Mouse (Mus musculus) limb, embryonic 15.5 days (tissue): Measurements from ENCODE around the gene Xylb. TPM values are rescaled to one million over a fixed set of nuclear protein-coding genes. Genes with fewer than 3 reads are reported as not detected.

Source experiments
- ATAC-seq: fragments of 200-750 bp; cut with Nextera tagmentation; 2 replicates; pipeline ENCODE4 v1.8.0; 2017; ENCODE audit warnings: low read depth, moderate TSS enrichment; ENCODE audit not compliant: insufficient number of reproducible peaks, low FRiP score, low TSS enrichment
- H3K27ac ChIP-seq: fragments of 300-500 bp; sonication (generic); 2 replicates; pipeline ENCODE4 v1.5.1; 2015; ENCODE audit warnings: moderate library complexity, mild to moderate bottlenecking, inconsistent platforms
- H3K27me3 ChIP-seq: fragments of 300-500 bp; sonication (generic); 2 replicates; pipeline ENCODE4 v1.6.1; 2015; ENCODE audit warnings: inconsistent platforms
- H3K36me3 ChIP-seq: fragments of 300-500 bp; sonication (generic); 2 replicates; pipeline ENCODE4 v1.6.1; 2015; ENCODE audit warnings: inconsistent platforms
- H3K4me1 ChIP-seq: fragments of 300-500 bp; sonication (generic); 2 replicates; pipeline ENCODE4 v1.6.1; 2015; ENCODE audit warnings: inconsistent platforms
- H3K4me2 ChIP-seq: fragments of 300-500 bp; sonication (generic); 2 replicates; pipeline ENCODE4 v1.6.1; 2015; ENCODE audit warnings: mild to moderate bottlenecking, inconsistent platforms
- H3K4me3 ChIP-seq: fragments of 300-500 bp; sonication (generic); 2 replicates; pipeline ENCODE4 v1.5.1; 2015; ENCODE audit warnings: mild to moderate bottlenecking, inconsistent platforms
- H3K9ac ChIP-seq: fragments of 300-500 bp; sonication (generic); 2 replicates; pipeline ENCODE4 v1.6.1; 2015; ENCODE audit warnings: inconsistent platforms
- H3K9me3 ChIP-seq: fragments of 300-500 bp; sonication (generic); 2 replicates; pipeline ENCODE4 v1.6.1; 2016; ENCODE audit warnings: inconsistent platforms
- WGBS: fragments of 180-500 bp; shearing (Covaris S2); methylation state at CpG from one replicate; pipeline ENCODE4 v1.1.7; 2015; 5-methylcytosine and 5-hydroxymethylcytosine counted together
- polyA plus RNA-seq: library from polyadenylated mRNA; unstranded; fragments of >200 nt; fragmentation: Nextera tagmentation; extraction: Ambion mirVana; gene quantifications from 2 replicates; pipeline ENCODE4 v1.2.1, GENCODE M21; 2015

Xylb gene
- polyA plus RNA-seq, 1 experiment from 2014 or later: 4.2 TPM

- H3K27ac ChIP-seq: no peak overlapping the region
- no peak overlapping the region for H3K9ac ChIP-seq
- H3K4me3 ChIP-seq: no peak overlapping the region
- H3K4me1 ChIP-seq: no peaks in the 10 kb centered on the region
- 39% methylated on average over 4 of the region's 4 CpGs for WGBS
- no peak for ATAC-seq
- no peak overlapping the region for H3K4me2 ChIP-seq
- H3K36me3 ChIP-seq: no peaks in the 10 kb centered on the region
- H3K27me3 ChIP-seq: no peaks in the 10 kb centered on the region
- no peaks in the 10 kb centered on the region for H3K9me3 ChIP-seq
Measured at GRCm38 (mm10) chr9:119371251-119371650, 14.1 kb downstream of the Xylb start.

- H3K4me3 ChIP-seq: no peak overlapping the region
- 65% methylated on average over 3 of the region's 3 CpGs for WGBS
- H3K4me2 ChIP-seq: no peak overlapping the region
- peaks cover 11% of the 10 kb centered on the region; the same call in 1 of the 2 replicates for H3K36me3 ChIP-seq
- H3K4me1 ChIP-seq: no peaks in the 10 kb centered on the region
- H3K27me3 ChIP-seq: no peaks in the 10 kb centered on the region
- no peak overlapping the region for H3K9ac ChIP-seq
- H3K27ac ChIP-seq: no peak overlapping the region
- no peak for ATAC-seq
- H3K9me3 ChIP-seq: no peaks in the 10 kb centered on the region
Measured at GRCm38 (mm10) chr9:119375008-119375407, 17.8 kb downstream of the Xylb start.

- Histone ChIP-seq H3K4me3 (no peak overlapping the region), H3K36me3 (peaks cover 13% of the 10 kb centered on the region), H3K27me3 (no peaks in the 10 kb centered on the region), H3K27ac (no peak overlapping the region), H3K4me1 (no peaks in the 10 kb centered on the region), H3K9ac (no peak overlapping the region), H3K4me2 (no peak overlapping the region), H3K9me3 (no peaks in the 10 kb centered on the region)
- WGBS: 47% methylated on average over 6 of the region's 6 CpGs
- no peak for ATAC-seq
Measured at GRCm38 (mm10) chr9:119375556-119375955, 18.4 kb downstream of the Xylb start.

GRCm38 (mm10) chr9:119378231-119378630 is 21.1 kb downstream of the Xylb start:
- no peaks in the 10 kb centered on the region for H3K27me3 ChIP-seq
- WGBS: 87% methylated on average over 4 of the region's 4 CpGs

GRCm38 (mm10) chr9:119382603-119383002 is 25.4 kb downstream of the Xylb start:
- H3K9me3 ChIP-seq: no peaks in the 10 kb centered on the region
- H3K27me3 ChIP-seq: no peaks in the 10 kb centered on the region
- WGBS: 62% methylated on average over 6 of the region's 6 CpGs
- ATAC-seq: no peak
- H3K9ac ChIP-seq: no peak overlapping the region
- H3K4me3 ChIP-seq: no peak overlapping the region
- no peak overlapping the region for H3K4me2 ChIP-seq
- no peak overlapping the region for H3K27ac ChIP-seq
- peaks cover 24% of the 10 kb centered on the region for H3K36me3 ChIP-seq
- H3K4me1 ChIP-seq: no peaks in the 10 kb centered on the region

More at GRCm38 (mm10) chr9:119378231-119378630, 21.1 kb downstream of the Xylb start:
- no peak for ATAC-seq
- no peak overlapping the region for H3K27ac ChIP-seq
- H3K9me3 ChIP-seq: no peaks in the 10 kb centered on the region
- H3K9ac ChIP-seq: no peak overlapping the region
- no peak overlapping the region for H3K4me3 ChIP-seq
- no peaks in the 10 kb centered on the region for H3K4me1 ChIP-seq
- peaks cover 17% of the 10 kb centered on the region for H3K36me3 ChIP-seq
- H3K4me2 ChIP-seq: no peak overlapping the region

GRCm38 (mm10) chr9:119388956-119389355 is 31.8 kb downstream of the Xylb start:
- Histone ChIP-seq H3K9me3 (no peaks in the 10 kb centered on the region), H3K27ac (no peak overlapping the region), H3K9ac (no peak overlapping the region), H3K36me3 (peaks cover 9% of the 10 kb centered on the region; the same call in 1 of the 2 replicates), H3K27me3 (no peaks in the 10 kb centered on the region), H3K4me1 (no peaks in the 10 kb centered on the region), H3K4me2 (no peak overlapping the region), H3K4me3 (no peak overlapping the region)
- ATAC-seq: no peak
- WGBS: 49% methylated on average over 5 of the region's 5 CpGs

- H3K4me3 ChIP-seq: no peak overlapping the region
- no peaks in the 10 kb centered on the region for H3K27me3 ChIP-seq
- ATAC-seq: no peak
- no peak overlapping the region for H3K4me2 ChIP-seq
- peaks cover 9% of the 10 kb centered on the region; the same call in 1 of the 2 replicates for H3K36me3 ChIP-seq
- WGBS: 88% methylated on average over 2 of the region's 2 CpGs
- H3K9ac ChIP-seq: no peak overlapping the region
- H3K4me1 ChIP-seq: no peaks in the 10 kb centered on the region
- no peak overlapping the region for H3K27ac ChIP-seq
- H3K9me3 ChIP-seq: no peaks in the 10 kb centered on the region
Measured at GRCm38 (mm10) chr9:119390214-119390613, 33.0 kb downstream of the Xylb start.

- Histone ChIP-seq H3K4me2 (no peak overlapping the region), H3K9me3 (no peaks in the 10 kb centered on the region), H3K4me1 (no peaks in the 10 kb centered on the region), H3K9ac (no peak overlapping the region), H3K27me3 (no peaks in the 10 kb centered on the region), H3K27ac (no peak overlapping the region), H3K4me3 (no peak overlapping the region), H3K36me3 (0 out of 2 replicates have a peak, but pooled peaks cover 3% of the 10 kb centered on the region)
- 76% methylated on average over 1 of the region's 1 CpGs for WGBS
- no peak for ATAC-seq
Measured at GRCm38 (mm10) chr9:119394808-119395207, 37.6 kb downstream of the Xylb start.

GRCm38 (mm10) chr9:119401351-119401750 is 44.2 kb downstream of the Xylb start:
- Histone ChIP-seq H3K27me3 (no peaks in the 10 kb centered on the region), H3K4me3 (peak overlapping the region; percentile 88), H3K36me3 (no peaks in the 10 kb centered on the region), H3K9me3 (no peaks in the 10 kb centered on the region), H3K4me2 (peak overlapping the region; percentile 97), H3K4me1 (peaks cover 34% of the 10 kb centered on the region), H3K9ac (no peak overlapping the region), H3K27ac (peak overlapping the region; percentile 52)
- WGBS: 5% methylated on average over 7 of the region's 7 CpGs
- peak; percentile 9; the same call in 1 of the 2 replicates for ATAC-seq

GRCm38 (mm10) chr9:119401801-119402214 is 44.6 kb downstream of the Xylb start, which contains the start of gene Acvr2b:
Acvr2b (plus strand) TSS chr9:119402118.
- peak; percentile 92 for ATAC-seq
- peak within 1 kb of the TSS; percentile 97 for H3K4me2 ChIP-seq
- H3K9me3 ChIP-seq: no peaks in the 10 kb centered on the region
- under 1% methylated on average over 27 of the region's 32 CpGs for WGBS
- H3K27ac ChIP-seq: peak within 1 kb of the TSS; percentile 96
- H3K9ac ChIP-seq: peak within 1 kb of the TSS; percentile 95
- peaks cover 34% of the 10 kb centered on the region for H3K4me1 ChIP-seq
- no peaks in the 10 kb centered on the region for H3K36me3 ChIP-seq
- H3K27me3 ChIP-seq: no peaks in the 10 kb centered on the region
- H3K4me3 ChIP-seq: peak within 1 kb of the TSS; percentile 88

GRCm38 (mm10) chr9:119402253-119403235 is 45.4 kb downstream of the Xylb start:
- Histone ChIP-seq H3K4me1 (peaks cover 34% of the 10 kb centered on the region), H3K9ac (peak overlapping the region; percentile 95), H3K36me3 (no peaks in the 10 kb centered on the region), H3K4me3 (peak overlapping the region; percentile 88), H3K27ac (peak overlapping the region; percentile 96), H3K9me3 (no peaks in the 10 kb centered on the region), H3K4me2 (peak overlapping the region; percentile 97), H3K27me3 (no peaks in the 10 kb centered on the region)
- under 1% methylated on average over 113 of the region's 127 CpGs for WGBS
- peak; percentile 46 for ATAC-seq

- H3K27me3 ChIP-seq: no peaks in the 10 kb centered on the region
- H3K36me3 ChIP-seq: no peaks in the 10 kb centered on the region
- WGBS: 0% methylated on average over 26 of the region's 26 CpGs
- ATAC-seq: no peak
- H3K4me1 ChIP-seq: peaks cover 41% of the 10 kb centered on the region
- H3K4me3 ChIP-seq: peak overlapping the region; percentile 88
- H3K9ac ChIP-seq: peak overlapping the region; percentile 95
- H3K27ac ChIP-seq: peak overlapping the region; percentile 96; the same call in 1 of the 2 replicates
- H3K4me2 ChIP-seq: peak overlapping the region; percentile 97
- H3K9me3 ChIP-seq: no peaks in the 10 kb centered on the region
Measured at GRCm38 (mm10) chr9:119403236-119403641, 46.1 kb downstream of the Xylb start.
